8 mouse cellular contexts compared by ENCODE assay signal in the genomic region with DNA sequence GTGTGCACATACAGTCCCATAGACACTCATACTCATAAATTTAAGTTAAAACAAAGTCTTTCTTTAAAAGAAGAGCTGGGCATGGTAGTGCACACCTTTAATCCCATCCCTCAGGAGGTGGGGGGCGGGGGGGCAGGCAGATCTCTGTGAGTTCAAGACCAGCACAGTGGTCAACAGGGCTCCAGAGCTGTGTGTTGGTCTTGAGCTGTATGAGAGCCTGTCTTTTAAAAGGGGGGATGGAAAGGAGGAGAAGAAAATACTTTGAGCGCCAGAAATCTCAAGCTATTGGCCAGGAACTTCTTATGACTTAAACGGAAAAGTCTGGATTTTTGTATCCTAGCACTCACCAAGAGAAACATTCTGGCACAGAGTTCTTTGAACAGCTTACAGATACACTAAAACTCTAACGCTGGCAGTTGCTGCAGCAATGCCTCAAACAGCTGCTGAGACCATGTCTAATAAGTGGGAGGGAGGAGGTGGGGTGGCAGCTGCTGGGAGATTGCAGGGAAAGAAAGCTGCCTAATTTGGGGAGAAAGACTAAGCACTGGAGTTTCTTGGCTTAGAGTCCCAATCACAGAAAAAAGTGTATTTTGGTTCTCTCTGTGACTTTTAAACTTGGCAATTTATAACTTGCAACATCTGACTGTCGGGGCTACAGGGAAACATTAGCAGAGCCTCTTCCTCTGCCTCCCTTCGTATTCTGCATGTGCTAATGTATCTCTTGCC.
DNase-seq lines count a peak whose midpoint lies in the region; ATAC-seq and TF ChIP-seq lines count a peak whose summit lies in the region.

No protein-coding gene starts in this region.

- no peaks in the 10 kb centered on the region for H3K27me3 ChIP-seq in liver, embryonic 11.5 days (replicated peaks; ENCODE audit: control insufficient read depth, insufficient read depth, low read length)
- H3K27me3 ChIP-seq in forebrain, embryonic 16.5 days (replicated peaks; ENCODE audit: control insufficient read depth, insufficient read depth, low read length): no peaks in the 10 kb centered on the region
- H3K27me3 ChIP-seq in myocyte (ENCODE audit: control insufficient read depth, insufficient read depth, insufficient read length): peaks cover 14% of the 10 kb centered on the region
- no peaks in the 10 kb centered on the region for H3K27me3 ChIP-seq in liver, embryonic 12.5 days (replicated peaks)

- H3K36me3 ChIP-seq in liver, embryonic 11.5 days (ENCODE audit: control insufficient read depth, insufficient read depth, low read length): no peaks in the 10 kb centered on the region
- H3K36me3 ChIP-seq in forebrain, embryonic 16.5 days (ENCODE audit: control insufficient read depth, insufficient read depth): no peaks in the 10 kb centered on the region
- no peaks in the 10 kb centered on the region for H3K36me3 ChIP-seq in myocyte (ENCODE audit: control insufficient read depth, insufficient read depth)
- no peaks in the 10 kb centered on the region for H3K36me3 ChIP-seq in liver, embryonic 12.5 days

- H3ac ChIP-seq in myocyte (ENCODE audit: control insufficient read depth, insufficient read length): no peak overlapping the region

- TF ChIP-seq CTCF in layer of hippocampus, adult 2 months (conservative IDR thresholded peaks at IDR 0.05): no peak

- peak; percentile 5 for DNase-seq in liver
- no peak for DNase-seq in liver, embryonic 11.5 days (ENCODE audit: low spot score)
- peak; percentile 75 to 88 for DNase-seq in layer of hippocampus, adult 2 months (ENCODE audit: low spot score in 2 of 2)
- no peak for DNase-seq in thymus, postnatal 36 days
- DNase-seq in adrenal gland, postnatal 10 days: no peak

- H3K4me1 ChIP-seq in liver, embryonic 11.5 days (replicated peaks; ENCODE audit: control insufficient read depth, insufficient read depth, low read length): no peaks in the 10 kb centered on the region
- H3K4me1 ChIP-seq in forebrain, embryonic 16.5 days (replicated peaks; ENCODE audit: control insufficient read depth, insufficient read depth, low read length): peaks cover 17% of the 10 kb centered on the region
- H3K4me1 ChIP-seq in liver, embryonic 12.5 days: no peaks in the 10 kb centered on the region

- ATAC-seq in liver, embryonic 11.5 days (replicated peaks; ENCODE audit: low FRiP score): no peak
- ATAC-seq in forebrain, embryonic 16.5 days: peak; percentile 43
- no peak for ATAC-seq in liver, embryonic 12.5 days

- H3K27ac ChIP-seq in liver, embryonic 11.5 days (ENCODE audit: low read depth, low read length): no peak overlapping the region
- H3K27ac ChIP-seq in forebrain, embryonic 16.5 days (ENCODE audit: low read length): 0 out of 2 replicates have a peak overlapping the region, but pooled peaks have one; percentile 51
- peak overlapping the region; percentile 86 for H3K27ac ChIP-seq in layer of hippocampus, adult 2 months
- no peak overlapping the region for H3K27ac ChIP-seq in liver, embryonic 12.5 days

- TF ChIP-seq POLR2A in myocyte (IDR thresholded peaks at IDR 0.05; ENCODE audit: insufficient read length, low read depth): no peak

- WGBS in liver, embryonic 11.5 days: 70% methylated on average over 6 of the region's 6 CpGs
- 41% methylated on average over 6 of the region's 6 CpGs for WGBS in forebrain, embryonic 16.5 days
- 53% methylated on average over 6 of the region's 6 CpGs for WGBS in liver, embryonic 12.5 days (ENCODE audit: insufficient replicate concordance)

- H3K9me3 ChIP-seq in liver, embryonic 11.5 days (ENCODE audit: control insufficient read depth, low read length): no peaks in the 10 kb centered on the region
- H3K9me3 ChIP-seq in forebrain, embryonic 16.5 days (ENCODE audit: control insufficient read depth, low read length): no peaks in the 10 kb centered on the region
- no peaks in the 10 kb centered on the region for H3K9me3 ChIP-seq in liver, embryonic 12.5 days (replicated peaks)

- no peak overlapping the region for H3K4me2 ChIP-seq in liver, embryonic 11.5 days
- H3K4me2 ChIP-seq in forebrain, embryonic 16.5 days (ENCODE audit: low read length): no peak overlapping the region
- H3K4me2 ChIP-seq in myocyte (ENCODE audit: low read depth): peak overlapping the region; percentile 27
- no peak overlapping the region for H3K4me2 ChIP-seq in liver, embryonic 12.5 days

- H3K9ac ChIP-seq in liver, embryonic 11.5 days (ENCODE audit: low read depth, low read length): no peak overlapping the region
- no peak overlapping the region for H3K9ac ChIP-seq in forebrain, embryonic 16.5 days (replicated peaks; ENCODE audit: low read depth, low read length)
- no peak overlapping the region for H3K9ac ChIP-seq in liver, embryonic 12.5 days

- H3K4me3 ChIP-seq in liver, embryonic 11.5 days (ENCODE audit: low read depth, low read length): no peak overlapping the region
- H3K4me3 ChIP-seq in forebrain, embryonic 16.5 days (replicated peaks; ENCODE audit: low read length): no peak overlapping the region
- H3K4me3 ChIP-seq in layer of hippocampus, adult 2 months: no peak overlapping the region
- H3K4me3 ChIP-seq in myocyte: no peak overlapping the region
- H3K4me3 ChIP-seq in liver, embryonic 12.5 days: no peak overlapping the region

- H3K79me2 ChIP-seq in myocyte (ENCODE audit: control insufficient read depth, insufficient read depth): no peaks in the 10 kb centered on the region

TF ChIP-seq in myocyte, 11 proteins besides CTCF, POLR2A, EP300 and RAD21:
- TF ChIP-seq MYOD1 (IDR thresholded peaks at IDR 0.05; ENCODE audit: control insufficient read depth in 1 of 3, insufficient read length in 2 of 3, low read depth in 2 of 3) (peak; percentile 50 to 87 (median 84)), CEBPB (IDR thresholded peaks at IDR 0.05; ENCODE audit: insufficient read depth, poor library complexity, severe bottlenecking) (no peak), REST (IDR thresholded peaks at IDR 0.05; ENCODE audit: insufficient read depth, insufficient read length) (no peak), USF1 (IDR thresholded peaks at IDR 0.05; ENCODE audit: low read depth) (no peak), POLR2AphosphoS2 (IDR thresholded peaks at IDR 0.05; ENCODE audit: insufficient read length, low read depth) (no peak), MYOG (IDR thresholded peaks at IDR 0.05; ENCODE audit: control insufficient read depth in 1 of 3, insufficient read depth in 1 of 3, insufficient read length in 2 of 3, low read depth in 2 of 3) (peak; percentile 15 to 87 (median 77)), E2F4 (IDR thresholded peaks at IDR 0.05; ENCODE audit: insufficient read depth) (no peak), SRF (IDR thresholded peaks at IDR 0.05; ENCODE audit: control insufficient read depth, insufficient read length, low read depth) (peak; percentile 90), TCF3 (IDR thresholded peaks at IDR 0.05; ENCODE audit: insufficient read length, low read depth) (peak; percentile 75), MAX (IDR thresholded peaks at IDR 0.05; ENCODE audit: low read depth) (no peak), TCF12 (IDR thresholded peaks at IDR 0.05; ENCODE audit: insufficient read depth, poor library complexity, severe bottlenecking) (peak; percentile 68)

Comparison
In these comparisons a context has a peak if more than half of its experiments do, and no peak if none do; other contexts are left out.
1. DNase-seq: peak in liver (single experiment) and layer of hippocampus, adult 2 months (2 of 2); none in liver, embryonic 11.5 days (single experiment), thymus, postnatal 36 days (0 of 2) and adrenal gland, postnatal 10 days (single experiment).
2. H3K27ac ChIP-seq: peak in forebrain, embryonic 16.5 days (single experiment) and layer of hippocampus, adult 2 months (single experiment); none in liver, embryonic 11.5 days (single experiment) and liver, embryonic 12.5 days (single experiment).